Mouse (Mus musculus) limb, embryonic 13.5 days (tissue): ENCODE data around the gene Ddx1. TPM values are rescaled to one million over a fixed set of nuclear protein-coding genes. Genes with fewer than 3 reads are reported as not detected.
A peak's percentile ranks its signal among the peaks of the same experiment; 100 is the strongest.

Experiments used
- ATAC-seq: fragments of 200-750 bp; cut with Nextera tagmentation; 2 replicates; pipeline ENCODE4 v1.8.0; 2017; ENCODE audit warnings: low read depth, moderate number of reproducible peaks, moderate TSS enrichment; ENCODE audit not compliant: low FRiP score
- H3K27ac ChIP-seq: fragments of 300-500 bp; sonication (generic); 2 replicates; pipeline ENCODE4 v1.5.1; 2015; ENCODE audit warnings: inconsistent platforms, mild to moderate bottlenecking, moderate library complexity
- H3K27me3 ChIP-seq: fragments of 300-500 bp; sonication (generic); 2 replicates; pipeline ENCODE4 v1.6.1; 2015; ENCODE audit warnings: mild to moderate bottlenecking, inconsistent platforms
- H3K36me3 ChIP-seq: fragments of 300-500 bp; sonication (generic); 2 replicates; pipeline ENCODE4 v1.6.1; 2015; ENCODE audit warnings: inconsistent platforms, mild to moderate bottlenecking, moderate library complexity
- H3K4me1 ChIP-seq: fragments of 300-500 bp; sonication (generic); 2 replicates; pipeline ENCODE4 v1.6.1; 2015; ENCODE audit warnings: inconsistent platforms
- H3K4me2 ChIP-seq: fragments of 300-500 bp; sonication (generic); replicated peaks from 2 replicates; pipeline ENCODE4 v1.6.1; 2015; ENCODE audit warnings: inconsistent platforms, mild to moderate bottlenecking, moderate library complexity
- H3K4me3 ChIP-seq: fragments of 300-500 bp; sonication (generic); 2 replicates; pipeline ENCODE4 v1.5.1; 2015; ENCODE audit warnings: moderate library complexity, mild to moderate bottlenecking, inconsistent platforms
- H3K9ac ChIP-seq: fragments of 300-500 bp; sonication (generic); 2 replicates; pipeline ENCODE4 v1.6.1; 2015; ENCODE audit warnings: mild to moderate bottlenecking, inconsistent platforms
- H3K9me3 ChIP-seq: fragments of 300-500 bp; sonication (generic); 2 replicates; pipeline ENCODE4 v1.6.1; 2016; ENCODE audit warnings: inconsistent platforms
- WGBS: fragments of 180-500 bp; shearing (Covaris S2); methylation state at CpG from one replicate; pipeline ENCODE4 v1.1.7; 2015; 5-methylcytosine and 5-hydroxymethylcytosine counted together
- polyA plus RNA-seq: library from polyadenylated mRNA; unstranded; fragments of >200 nt; fragmentation: Nextera tagmentation; extraction: Ambion mirVana; gene quantifications from 2 replicates; pipeline ENCODE4 v1.2.1, GENCODE M21; 2015

Gene Ddx1
- polyA plus RNA-seq, 1 experiment from 2014 or later = 153 TPM

DNA sequence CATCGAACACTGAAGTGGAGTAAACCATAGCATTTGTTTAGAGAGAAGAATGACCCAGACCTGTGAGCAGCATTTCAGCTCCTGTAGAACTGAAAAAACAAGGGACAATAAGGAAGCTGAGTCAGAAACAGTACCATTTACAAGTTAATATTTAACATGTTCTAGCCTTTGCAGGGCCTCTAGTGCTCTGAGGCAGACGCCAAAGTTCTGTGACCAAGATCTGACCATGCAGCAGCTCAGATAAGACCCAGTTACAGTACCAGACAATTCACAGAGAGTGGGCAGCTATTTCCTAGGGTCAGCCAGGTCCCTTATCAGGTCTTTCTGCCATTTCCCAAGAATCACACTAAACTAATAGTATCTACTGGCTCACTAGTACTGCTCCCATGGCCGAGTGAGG, 31.4 kb downstream of the Ddx1 start:
- Histone ChIP-seq H3K4me1 (peaks cover 6% of the 10 kb centered on the region), H3K36me3 (peaks cover 38% of the 10 kb centered on the region), H3K27ac (no peak overlapping the region), H3K4me3 (no peak overlapping the region), H3K27me3 (peaks cover 4% of the 10 kb centered on the region; the same call in 1 of the 2 replicates), H3K9ac (no peak overlapping the region), H3K9me3 (no peaks in the 10 kb centered on the region), H3K4me2 (no peak overlapping the region)
- ATAC-seq = no peak
- WGBS = 80% methylated on average over 3 of the region's 3 CpGs

DNA sequence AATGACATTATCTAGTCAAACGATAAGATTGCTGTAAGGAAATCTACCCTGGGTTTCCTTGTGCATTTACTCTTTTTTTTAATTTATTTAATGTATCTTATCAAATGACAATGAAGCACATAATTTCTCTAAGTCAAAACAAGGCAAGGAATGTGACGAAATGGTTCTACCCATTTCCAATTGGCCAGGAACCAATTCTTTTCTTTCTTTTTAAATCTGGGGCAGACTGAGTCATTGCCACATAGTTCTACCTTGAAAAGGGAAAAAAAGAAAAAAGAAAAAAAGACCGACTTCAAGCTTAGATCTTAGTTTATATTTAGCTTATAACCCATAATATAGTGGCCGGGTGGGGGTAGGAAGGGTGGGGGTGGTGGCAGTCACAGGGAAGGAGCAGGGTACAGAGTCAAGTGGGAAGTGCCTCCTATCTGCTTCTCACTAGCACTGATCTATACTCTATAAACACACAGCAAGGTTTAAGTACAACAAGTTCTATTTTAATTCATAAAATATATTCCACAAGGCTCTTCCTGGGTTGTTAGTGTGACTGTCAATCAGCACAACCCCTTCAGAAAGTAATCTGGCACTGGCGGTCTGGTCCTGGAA, 32.4 kb downstream of the Ddx1 start:
- Histone ChIP-seq H3K9ac (no peak overlapping the region), H3K4me2 (no peak overlapping the region), H3K27ac (no peak overlapping the region), H3K4me3 (no peak overlapping the region), H3K9me3 (no peaks in the 10 kb centered on the region), H3K4me1 (peaks cover 12% of the 10 kb centered on the region), H3K27me3 (peaks cover 4% of the 10 kb centered on the region; the same call in 1 of the 2 replicates), H3K36me3 (peaks cover 38% of the 10 kb centered on the region)
- 78% methylated on average over 5 of the region's 5 CpGs for WGBS
- ATAC-seq = no peak

DNA sequence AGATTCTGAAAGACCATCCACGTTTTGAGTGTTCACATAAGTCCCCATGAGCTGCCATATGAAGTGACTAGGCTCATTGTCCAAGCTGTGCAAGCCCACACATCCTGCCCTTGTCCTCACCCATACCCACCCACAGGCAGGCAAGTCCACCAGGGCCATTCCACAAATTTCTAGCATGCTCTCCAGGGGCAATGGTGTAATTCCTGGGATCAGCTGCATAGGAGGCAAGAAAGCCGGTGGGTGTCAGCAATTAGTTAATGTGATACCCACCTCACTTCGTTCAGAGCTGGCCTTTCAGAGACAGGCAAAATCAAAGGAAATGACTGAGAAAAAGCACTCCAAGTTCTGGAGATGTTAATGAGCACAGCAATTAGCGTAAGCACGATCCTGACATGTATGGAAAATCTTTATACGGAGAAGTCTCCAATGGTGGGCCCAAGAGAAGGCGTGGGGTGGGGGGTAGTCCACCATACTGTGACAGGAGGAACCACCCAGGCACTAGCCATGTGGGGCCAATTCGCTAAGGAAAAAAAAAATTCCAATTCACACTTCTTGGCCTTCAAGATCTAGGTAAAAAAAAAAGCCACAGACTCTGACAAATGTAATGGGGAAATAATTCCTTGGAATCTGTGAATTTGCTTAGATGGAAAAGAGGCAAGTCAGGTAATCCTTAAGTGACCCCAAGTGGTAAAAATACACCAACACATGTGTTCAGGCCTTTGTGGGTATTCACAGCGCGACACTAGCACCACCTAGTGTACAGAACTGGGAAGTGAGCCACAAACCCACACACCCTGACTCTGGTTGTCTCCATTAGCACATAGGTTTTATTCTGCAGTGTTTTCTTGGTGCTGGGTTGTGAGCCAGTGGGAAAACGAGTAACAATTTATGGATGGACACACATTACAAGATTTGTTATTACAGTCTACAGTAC, 34.4 kb downstream of the Ddx1 start:
- peak overlapping the region; percentile 31 for H3K4me2 ChIP-seq
- no peak overlapping the region for H3K4me3 ChIP-seq
- H3K27me3 ChIP-seq = peaks cover 4% of the 10 kb centered on the region; the same call in 1 of the 2 replicates
- peaks cover 16% of the 10 kb centered on the region for H3K4me1 ChIP-seq
- WGBS = 8% methylated on average over 11 of the region's 11 CpGs
- no peak overlapping the region for H3K9ac ChIP-seq
- peaks cover 4% of the 10 kb centered on the region; the same call in 1 of the 2 replicates for H3K9me3 ChIP-seq
- H3K36me3 ChIP-seq = peaks cover 27% of the 10 kb centered on the region
- peak; percentile 87 for ATAC-seq
- H3K27ac ChIP-seq = no peak overlapping the region; the same call in 1 of the 2 replicates

DNA sequence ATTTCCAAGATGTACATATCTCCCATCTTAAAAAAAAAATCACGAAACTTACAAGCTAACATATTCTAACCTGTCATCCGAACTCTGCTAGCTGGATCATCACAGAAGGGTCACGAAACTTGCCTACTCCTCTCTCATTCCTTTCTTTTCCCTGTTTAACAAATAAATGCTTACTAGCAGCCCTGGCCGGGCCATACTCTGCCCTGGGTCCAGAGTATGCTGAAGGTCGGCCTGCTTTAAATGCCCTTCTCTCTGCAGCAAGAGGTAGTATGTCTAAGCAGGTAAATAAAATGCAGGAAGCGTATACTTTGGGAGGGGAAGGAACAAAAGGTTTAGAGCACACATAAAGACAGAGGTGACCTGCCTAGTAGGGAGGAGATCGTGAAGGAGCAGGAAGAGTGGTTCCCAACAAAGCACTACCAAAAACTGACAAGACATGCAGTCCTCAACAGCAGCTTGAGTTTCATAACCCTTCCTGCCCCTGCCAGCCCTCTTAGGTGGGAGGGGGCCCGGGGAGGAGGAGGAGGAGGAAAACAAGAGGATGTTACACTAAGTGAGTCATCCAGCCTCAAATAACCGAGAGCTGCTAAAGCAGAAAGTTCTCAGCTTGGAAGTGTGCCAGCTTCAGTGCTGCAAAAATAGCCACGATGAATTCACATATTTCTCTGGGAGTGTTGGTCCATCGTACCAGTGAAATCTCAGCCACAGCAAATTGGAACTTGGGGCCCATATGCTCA, 37.1 kb downstream of the Ddx1 start:
- H3K27me3 ChIP-seq = peaks cover 10% of the 10 kb centered on the region; the same call in 1 of the 2 replicates
- no peak overlapping the region for H3K4me3 ChIP-seq
- no peak overlapping the region for H3K9ac ChIP-seq
- no peak overlapping the region for H3K4me2 ChIP-seq
- peaks cover 24% of the 10 kb centered on the region for H3K4me1 ChIP-seq
- peaks cover 4% of the 10 kb centered on the region; the same call in 1 of the 2 replicates for H3K9me3 ChIP-seq
- H3K27ac ChIP-seq = no peak overlapping the region
- no peak for ATAC-seq
- WGBS = 62% methylated on average over 11 of the region's 11 CpGs
- H3K36me3 ChIP-seq = no peaks in the 10 kb centered on the region

DNA sequence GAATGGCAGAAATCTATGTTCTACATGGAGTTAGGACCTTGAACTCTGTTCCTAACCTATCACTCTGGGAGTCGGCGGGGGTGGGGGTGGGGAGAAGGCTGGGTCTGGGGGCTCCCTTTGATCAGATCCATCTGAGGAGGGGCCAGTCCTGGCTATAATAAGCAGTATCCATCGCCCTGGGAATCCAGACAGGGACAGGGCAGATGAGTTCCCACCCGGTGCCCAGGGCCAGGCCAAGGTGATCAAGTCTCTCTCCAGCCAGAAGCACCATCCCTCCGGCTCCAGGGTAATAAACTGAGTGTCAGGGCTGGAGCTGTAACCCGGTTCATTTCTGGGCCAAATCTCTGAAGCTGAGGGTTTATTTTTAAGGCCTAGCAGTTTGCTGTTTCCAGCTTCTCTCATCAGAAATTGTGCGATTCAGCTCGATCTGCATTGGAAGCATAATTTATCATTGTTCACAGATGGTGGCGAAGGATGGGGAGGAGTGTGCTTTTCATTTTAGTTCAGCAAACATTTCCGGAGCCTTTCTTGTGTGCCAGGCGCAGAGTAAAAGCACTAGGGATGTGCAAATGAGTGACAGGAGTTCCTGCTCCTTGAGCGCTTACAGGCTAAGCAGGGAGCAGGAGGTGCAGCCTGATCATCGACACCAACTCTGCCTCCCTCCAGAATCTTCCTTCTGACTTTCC, 39.2 kb downstream of the Ddx1 start:
- Histone ChIP-seq H3K27ac (no peak overlapping the region), H3K9ac (no peak overlapping the region), H3K27me3 (peaks cover 10% of the 10 kb centered on the region; the same call in 1 of the 2 replicates), H3K4me3 (no peak overlapping the region), H3K4me1 (peaks cover 24% of the 10 kb centered on the region), H3K36me3 (no peaks in the 10 kb centered on the region), H3K4me2 (no peak overlapping the region), H3K9me3 (peaks cover 4% of the 10 kb centered on the region; the same call in 1 of the 2 replicates)
- no peak for ATAC-seq
- 51% methylated on average over 13 of the region's 13 CpGs for WGBS

DNA sequence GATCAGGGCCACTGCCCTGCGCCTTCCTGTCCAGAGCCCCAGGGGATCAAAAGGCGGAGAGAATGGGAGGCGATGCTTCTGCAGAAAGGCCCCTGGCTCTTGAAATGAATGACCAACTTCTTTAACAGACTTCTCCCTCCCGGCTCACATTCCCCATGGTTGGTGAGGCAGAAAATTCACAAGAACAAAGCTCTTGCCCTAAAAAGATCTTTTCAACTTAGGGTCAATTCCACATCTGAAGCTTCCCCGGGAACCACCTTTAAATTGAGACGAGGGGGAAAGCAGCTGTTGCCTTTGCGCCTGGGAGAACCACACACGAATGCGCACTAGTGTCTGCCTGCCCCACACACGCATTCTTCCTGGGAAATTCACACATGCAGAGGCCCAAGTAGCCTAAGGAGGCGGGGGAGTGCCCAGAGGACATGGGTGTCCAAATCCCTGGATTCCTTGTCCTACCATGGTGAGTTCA, 40.0 kb downstream of the Ddx1 start:
- Histone ChIP-seq H3K4me2 (no peak overlapping the region), H3K36me3 (no peaks in the 10 kb centered on the region), H3K4me3 (no peak overlapping the region), H3K27ac (no peak overlapping the region), H3K27me3 (peaks cover 10% of the 10 kb centered on the region; the same call in 1 of the 2 replicates), H3K9ac (no peak overlapping the region), H3K9me3 (peaks cover 8% of the 10 kb centered on the region; the same call in 1 of the 2 replicates), H3K4me1 (peaks cover 18% of the 10 kb centered on the region)
- WGBS = 56% methylated on average over 11 of the region's 11 CpGs
- no peak for ATAC-seq

DNA sequence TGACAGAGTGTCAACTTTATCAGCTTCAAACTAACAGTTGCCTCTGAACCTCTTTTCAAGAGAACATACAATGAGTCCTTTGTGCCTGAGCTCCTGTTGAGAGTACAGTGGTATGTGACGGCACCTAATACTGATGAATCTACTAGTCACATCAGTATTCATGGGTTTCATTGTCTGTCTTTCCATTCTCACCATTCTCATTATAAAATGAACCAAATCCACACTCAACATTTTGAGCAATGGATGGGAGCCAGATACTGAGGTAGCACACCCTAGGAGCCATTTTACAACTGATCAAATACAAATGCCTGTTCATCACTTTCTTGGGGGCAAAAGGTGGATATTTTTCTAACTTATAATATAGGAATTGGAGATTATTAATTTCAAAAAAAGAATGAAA, 40.5 kb downstream of the Ddx1 start:
- Histone ChIP-seq H3K27ac (no peak overlapping the region), H3K4me1 (peaks cover 18% of the 10 kb centered on the region), H3K4me2 (no peak overlapping the region), H3K4me3 (no peak overlapping the region), H3K27me3 (peaks cover 10% of the 10 kb centered on the region; the same call in 1 of the 2 replicates), H3K36me3 (no peaks in the 10 kb centered on the region), H3K9ac (no peak overlapping the region), H3K9me3 (peaks cover 8% of the 10 kb centered on the region; the same call in 1 of the 2 replicates)
- ATAC-seq = no peak
- WGBS = 74% methylated on average over 1 of the region's 1 CpGs

DNA sequence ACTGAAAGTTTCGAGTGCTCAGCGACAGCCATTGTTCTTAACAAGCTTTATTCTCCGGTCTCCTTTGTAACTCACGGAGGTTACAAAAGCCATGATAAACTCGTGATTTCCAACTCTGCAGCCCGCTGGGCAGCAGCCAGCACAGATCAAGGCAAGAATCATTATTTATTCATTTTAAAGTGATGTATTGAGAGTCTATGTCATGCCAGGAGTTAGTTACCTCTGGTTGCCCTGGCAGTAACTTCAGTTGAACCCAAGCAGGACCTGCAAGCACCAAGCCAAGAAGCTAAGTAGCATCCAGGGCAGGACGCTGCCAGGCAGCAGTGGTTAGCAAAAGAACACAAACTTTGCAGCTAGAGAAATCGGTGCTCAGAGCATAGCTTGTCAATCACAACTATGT, 41.9 kb downstream of the Ddx1 start:
- Histone ChIP-seq H3K9ac (no peak overlapping the region), H3K4me1 (peaks cover 16% of the 10 kb centered on the region), H3K27ac (no peak overlapping the region), H3K27me3 (peaks cover 7% of the 10 kb centered on the region; the same call in 1 of the 2 replicates), H3K9me3 (peaks cover 8% of the 10 kb centered on the region; the same call in 1 of the 2 replicates), H3K36me3 (no peaks in the 10 kb centered on the region), H3K4me2 (no peak overlapping the region), H3K4me3 (no peak overlapping the region)
- 73% methylated on average over 8 of the region's 8 CpGs for WGBS
- no peak for ATAC-seq

DNA sequence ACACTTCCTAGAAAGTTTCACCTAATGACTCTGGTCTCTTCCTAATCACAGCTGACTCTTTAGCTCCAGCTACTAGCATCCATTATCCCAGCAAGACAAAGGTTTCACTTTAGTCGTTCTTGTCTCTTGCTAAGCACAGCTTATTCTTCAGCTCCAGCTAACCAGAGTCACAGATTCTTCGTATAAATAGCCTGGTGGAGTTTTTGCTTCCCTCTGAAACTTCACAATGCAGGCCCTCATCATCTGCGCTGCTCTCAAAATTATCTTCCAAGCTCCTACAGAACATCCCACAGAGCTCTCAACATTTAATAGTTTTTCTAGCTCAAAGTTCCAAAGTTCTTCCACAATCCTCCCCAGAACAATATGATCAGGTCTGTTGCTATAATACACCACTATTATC, 43.3 kb downstream of the Ddx1 start:
- Histone ChIP-seq H3K9me3 (peaks cover 6% of the 10 kb centered on the region; the same call in 1 of the 2 replicates), H3K4me3 (no peak overlapping the region), H3K9ac (no peak overlapping the region), H3K4me2 (no peak overlapping the region), H3K4me1 (peaks cover 12% of the 10 kb centered on the region), H3K27me3 (peaks cover 7% of the 10 kb centered on the region; the same call in 1 of the 2 replicates), H3K36me3 (no peaks in the 10 kb centered on the region), H3K27ac (no peak overlapping the region)
- 83% methylated on average over 3 of the region's 3 CpGs for WGBS
- no peak for ATAC-seq

DNA sequence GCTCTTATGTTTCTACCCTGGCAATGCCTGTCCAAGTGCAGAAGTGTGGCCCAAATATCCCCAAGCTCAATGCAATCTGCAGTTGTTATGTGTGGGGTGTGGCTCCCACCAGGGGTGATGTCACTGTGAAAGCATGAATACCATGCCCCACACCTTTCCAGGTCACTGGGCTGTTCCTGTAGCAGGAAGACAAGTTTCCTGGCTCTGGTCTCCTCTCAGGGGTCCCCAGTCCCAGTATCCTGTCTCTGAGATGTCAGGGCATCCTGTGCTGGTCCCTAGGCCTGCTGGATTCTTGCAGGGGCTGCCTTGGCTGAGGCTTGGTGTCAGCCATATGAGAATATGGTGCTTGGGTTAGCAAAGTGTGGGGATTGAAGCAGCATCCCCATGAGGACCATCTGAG, 46.7 kb downstream of the Ddx1 start:
- peaks cover 5% of the 10 kb centered on the region; the same call in 1 of the 2 replicates for H3K4me1 ChIP-seq
- peaks cover 4% of the 10 kb centered on the region; the same call in 1 of the 2 replicates for H3K9me3 ChIP-seq
- no peaks in the 10 kb centered on the region for H3K36me3 ChIP-seq
- H3K27ac ChIP-seq = no peak overlapping the region
- H3K27me3 ChIP-seq = peaks cover 8% of the 10 kb centered on the region
- no peak overlapping the region for H3K4me2 ChIP-seq
- no peak overlapping the region for H3K4me3 ChIP-seq
- H3K9ac ChIP-seq = no peak overlapping the region
- ATAC-seq = no peak

DNA sequence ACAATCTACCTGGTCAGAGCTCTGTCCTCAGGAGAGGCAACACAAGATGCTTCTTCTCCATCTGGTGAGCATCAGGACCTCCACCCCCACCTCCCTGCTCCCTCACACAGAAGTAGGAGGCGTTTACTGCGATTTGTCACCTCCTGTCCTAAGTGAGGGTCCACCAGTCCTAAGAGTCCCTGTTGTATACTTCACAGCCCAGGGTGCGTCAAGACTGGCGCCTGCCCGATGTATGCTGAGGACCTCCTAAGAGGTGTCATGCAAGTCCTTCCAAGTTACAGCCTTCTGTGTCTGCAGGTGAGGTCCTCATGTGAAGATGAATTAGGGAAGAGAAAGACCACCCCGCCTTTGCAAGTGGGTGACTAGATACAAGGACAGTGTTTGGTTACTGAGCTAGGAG, 48.4 kb downstream of the Ddx1 start:
- Histone ChIP-seq H3K36me3 (no peaks in the 10 kb centered on the region), H3K4me2 (no peak overlapping the region), H3K4me1 (peaks cover 7% of the 10 kb centered on the region), H3K27me3 (peaks cover 8% of the 10 kb centered on the region), H3K9me3 (peaks cover 4% of the 10 kb centered on the region; the same call in 1 of the 2 replicates), H3K9ac (no peak overlapping the region), H3K4me3 (no peak overlapping the region), H3K27ac (no peak overlapping the region)
- ATAC-seq = no peak
- 62% methylated on average over 6 of the region's 6 CpGs for whole genome bisulfite sequencing
